Mouse (Mus musculus) midbrain, embryonic 14.5 days (tissue): Measurements from ENCODE around the gene Gm266. TPM values are rescaled to one million over a fixed set of nuclear protein-coding genes. Genes with fewer than 3 reads are reported as not detected.

Source experiments
- ATAC-seq: fragments of 200-750 bp; cut with Nextera tagmentation; 2 replicates; pipeline ENCODE4 v1.8.0; 2017; ENCODE audit warnings: moderate number of reproducible peaks, moderate library complexity; ENCODE audit not compliant: low FRiP score, low TSS enrichment
- DNase-seq: peaks from one replicate; pipeline ENCODE4 v3.0.0-alpha.2; 2015
- H3K27ac ChIP-seq: fragments of 300-500 bp; sonication (generic); replicated peaks from 2 replicates; pipeline ENCODE4 v1.5.1; 2014; ENCODE audit warnings: mild to moderate bottlenecking, low read depth, low read length, moderate library complexity
- H3K27me3 ChIP-seq: fragments of 300-500 bp; sonication (generic); 2 replicates; pipeline ENCODE4 v1.6.1; 2014; ENCODE audit warnings: low read length, control low read depth, mixed read lengths; ENCODE audit not compliant: control insufficient read depth, insufficient read depth
- H3K36me3 ChIP-seq: fragments of 300-500 bp; sonication (generic); 2 replicates; pipeline ENCODE4 v1.6.1; 2014; ENCODE audit warnings: low read length, control low read depth; ENCODE audit not compliant: control insufficient read depth, insufficient read depth
- H3K4me1 ChIP-seq: fragments of 300-500 bp; sonication (generic); 2 replicates; pipeline ENCODE4 v1.6.1; 2014; ENCODE audit warnings: mild to moderate bottlenecking, antibody characterized with exemption, low read length, control low read depth; ENCODE audit not compliant: control insufficient read depth, insufficient read depth
- H3K4me2 ChIP-seq: fragments of 300-500 bp; sonication (generic); 2 replicates; pipeline ENCODE4 v1.6.1; 2014; ENCODE audit warnings: mild to moderate bottlenecking, low read length, moderate library complexity
- H3K4me3 ChIP-seq: fragments of 300-500 bp; sonication (generic); replicated peaks from 2 replicates; pipeline ENCODE4 v1.5.1; 2014; ENCODE audit warnings: low read depth, low read length
- H3K9ac ChIP-seq: fragments of 300-500 bp; sonication (generic); replicated peaks from 2 replicates; pipeline ENCODE4 v1.6.1; 2014; ENCODE audit warnings: mild to moderate bottlenecking, low read length, moderate library complexity
- H3K9me3 ChIP-seq: fragments of 300-500 bp; sonication (generic); 2 replicates; pipeline ENCODE4 v1.6.1; 2016; ENCODE audit warnings: low read length, control low read depth, mixed read lengths; ENCODE audit not compliant: control insufficient read depth
- whole genome bisulfite sequencing: fragments of 180-500 bp; shearing (Covaris S2); extraction: QIAGEN DNeasy Blood & Tissue Kit; methylation state at CpG from one replicate; pipeline ENCODE4 v1.1.7; 2014; 5-methylcytosine and 5-hydroxymethylcytosine counted together
- polyA plus RNA-seq: library from polyadenylated mRNA; unstranded; fragments of >200 nt; fragmentation: Nextera tagmentation; extraction: Ambion mirVana; gene quantifications from 2 replicates; pipeline ENCODE4 v1.2.1, GENCODE M21; 2014

The Gm266 gene
- polyA plus RNA-seq, 1 experiment from 2014 or later, result 1.9 TPM

- 97% methylated on average over 3 of the region's 3 CpGs for WGBS
- no peaks in the 10 kb centered on the region for H3K9me3 ChIP-seq
- H3K36me3 ChIP-seq, result no peaks in the 10 kb centered on the region
These were observed 11.2 kb downstream of the Gm266 start for GRCm38 (mm10) chr12:111474384-111474783.

GRCm38 (mm10) chr12:111472886-111473285, 12.7 kb downstream of the Gm266 start:
- Histone ChIP-seq H3K36me3 (no peaks in the 10 kb centered on the region), H3K9me3 (no peaks in the 10 kb centered on the region), H3K27ac (no peak overlapping the region), H3K4me1 (0 out of 2 replicates have a peak, but pooled peaks cover 3% of the 10 kb centered on the region), H3K4me3 (no peak overlapping the region), H3K27me3 (no peaks in the 10 kb centered on the region), H3K4me2 (no peak overlapping the region), H3K9ac (no peak overlapping the region)
- DNase-seq (no peak), ATAC-seq (no peak)
- WGBS, result 55% methylated on average over 5 of the region's 5 CpGs

More at GRCm38 (mm10) chr12:111474384-111474783, 11.2 kb downstream of the Gm266 start:
- 0 out of 2 replicates have a peak, but pooled peaks cover 3% of the 10 kb centered on the region for H3K4me1 ChIP-seq
- ATAC-seq (no peak), DNase-seq (no peak)
- H3K4me2 ChIP-seq, result no peak overlapping the region
- no peak overlapping the region for H3K9ac ChIP-seq
- H3K27me3 ChIP-seq, result no peaks in the 10 kb centered on the region
- no peak overlapping the region for H3K4me3 ChIP-seq
- H3K27ac ChIP-seq, result no peak overlapping the region

GRCm38 (mm10) chr12:111471721-111472120, 13.9 kb downstream of the Gm266 start:
- WGBS, result 88% methylated on average over 3 of the region's 3 CpGs

DNA sequence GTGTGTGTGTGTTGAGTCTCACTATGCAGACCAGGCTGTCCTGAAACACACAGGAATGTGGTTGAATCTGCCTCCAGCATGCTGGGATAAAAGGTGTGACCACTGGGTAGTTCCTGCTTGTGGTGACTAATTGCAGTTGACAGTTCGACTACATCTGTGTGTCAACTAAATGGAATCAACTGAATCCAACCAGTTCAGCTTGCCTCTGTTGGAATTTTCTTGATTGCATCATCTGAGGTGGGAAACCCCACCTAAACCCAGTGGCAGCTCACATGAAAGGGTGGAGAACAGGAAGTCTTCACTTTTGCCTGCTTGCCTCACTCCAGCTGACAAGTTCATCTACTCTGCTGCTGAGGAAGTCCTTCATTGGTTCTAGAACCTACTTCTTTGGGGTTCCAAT, 14.5 kb downstream of the Gm266 start:
- Histone ChIP-seq H3K9me3 (no peaks in the 10 kb centered on the region), H3K36me3 (no peaks in the 10 kb centered on the region), H3K4me2 (no peak overlapping the region), H3K27ac (no peak overlapping the region), H3K9ac (no peak overlapping the region), H3K27me3 (no peaks in the 10 kb centered on the region), H3K4me3 (no peak overlapping the region), H3K4me1 (0 out of 2 replicates have a peak, but pooled peaks cover 3% of the 10 kb centered on the region)
- ATAC-seq, result no peak
- DNase-seq, result no peak
- WGBS, result 68% methylated on average over 1 of the region's 1 CpGs

More at GRCm38 (mm10) chr12:111471721-111472120, 13.9 kb downstream of the Gm266 start:
- Histone ChIP-seq H3K36me3 (no peaks in the 10 kb centered on the region), H3K27ac (no peak overlapping the region), H3K27me3 (no peaks in the 10 kb centered on the region), H3K4me1 (0 out of 2 replicates have a peak, but pooled peaks cover 3% of the 10 kb centered on the region), H3K9me3 (no peaks in the 10 kb centered on the region), H3K9ac (no peak overlapping the region), H3K4me3 (no peak overlapping the region), H3K4me2 (no peak overlapping the region)
- DNase-seq (no peak), ATAC-seq (no peak)

GRCm38 (mm10) chr12:111469507-111469906, 16.1 kb downstream of the Gm266 start:
- H3K36me3 ChIP-seq, result no peaks in the 10 kb centered on the region
- H3K9me3 ChIP-seq, result no peaks in the 10 kb centered on the region
- 0 out of 2 replicates have a peak, but pooled peaks cover 3% of the 10 kb centered on the region for H3K4me1 ChIP-seq
- no peak overlapping the region for H3K9ac ChIP-seq
- DNase-seq (peak; percentile 88), ATAC-seq (no peak)
- no peaks in the 10 kb centered on the region for H3K27me3 ChIP-seq
- no peak overlapping the region for H3K4me2 ChIP-seq
- no peak overlapping the region for H3K27ac ChIP-seq
- no peak overlapping the region for H3K4me3 ChIP-seq
- WGBS, result 8% methylated on average over 8 of the region's 8 CpGs

DNA sequence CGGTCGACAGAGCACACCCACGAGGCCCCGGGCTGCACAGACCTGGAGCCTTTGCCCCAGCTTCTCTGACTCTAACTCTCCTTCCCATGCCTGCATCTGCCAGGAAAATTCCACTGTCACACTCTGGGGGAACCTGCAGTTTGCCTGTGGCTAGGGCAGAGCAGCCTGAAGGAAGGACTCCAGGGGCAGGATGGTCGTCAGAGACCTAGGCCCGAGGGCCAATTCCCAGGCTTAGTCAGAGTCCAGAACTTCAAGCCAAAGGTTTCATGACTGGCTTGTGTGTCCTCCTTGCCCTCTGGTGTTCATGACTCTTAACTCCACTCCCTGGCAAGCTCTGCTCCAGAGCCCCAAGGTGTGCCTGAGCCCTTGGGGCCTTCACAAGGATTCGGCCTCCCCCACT, 17.4 kb downstream of the Gm266 start:
- Histone ChIP-seq H3K9ac (no peak overlapping the region), H3K4me2 (no peak overlapping the region), H3K9me3 (no peaks in the 10 kb centered on the region), H3K4me1 (0 out of 2 replicates have a peak, but pooled peaks cover 3% of the 10 kb centered on the region), H3K4me3 (no peak overlapping the region), H3K27me3 (no peaks in the 10 kb centered on the region), H3K36me3 (no peaks in the 10 kb centered on the region), H3K27ac (no peak overlapping the region)
- ATAC-seq (no peak), DNase-seq (no peak)
- 58% methylated on average over 7 of the region's 7 CpGs for WGBS

DNA sequence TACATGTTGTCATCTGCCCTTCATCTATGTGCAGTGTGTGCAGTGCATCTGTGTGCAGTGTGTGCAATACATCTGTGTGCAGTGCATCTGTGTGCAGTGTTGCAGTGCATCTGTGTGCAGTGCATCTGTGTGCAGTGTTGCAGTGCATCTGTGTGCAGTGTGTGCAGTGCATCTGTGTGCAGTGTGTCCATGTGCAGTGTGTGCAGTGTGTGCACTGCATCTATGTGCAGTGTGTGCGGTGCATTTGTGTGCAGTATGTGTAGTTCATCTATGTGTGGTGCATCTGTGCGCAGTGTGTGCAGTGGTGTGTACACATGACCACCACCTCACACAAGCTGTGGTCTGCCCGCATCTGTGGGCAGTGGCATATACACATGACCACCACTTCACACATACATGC, 19.3 kb downstream of the Gm266 start:
- no peak overlapping the region for H3K4me3 ChIP-seq
- WGBS, result 95% methylated on average over 3 of the region's 3 CpGs
- no peak for ATAC-seq
- DNase-seq, result no peak
- no peak overlapping the region for H3K4me2 ChIP-seq
- no peaks in the 10 kb centered on the region for H3K27me3 ChIP-seq
- H3K9ac ChIP-seq, result no peak overlapping the region
- no peaks in the 10 kb centered on the region for H3K4me1 ChIP-seq
- H3K36me3 ChIP-seq, result no peaks in the 10 kb centered on the region
- no peaks in the 10 kb centered on the region for H3K9me3 ChIP-seq
- no peak overlapping the region for H3K27ac ChIP-seq

DNA sequence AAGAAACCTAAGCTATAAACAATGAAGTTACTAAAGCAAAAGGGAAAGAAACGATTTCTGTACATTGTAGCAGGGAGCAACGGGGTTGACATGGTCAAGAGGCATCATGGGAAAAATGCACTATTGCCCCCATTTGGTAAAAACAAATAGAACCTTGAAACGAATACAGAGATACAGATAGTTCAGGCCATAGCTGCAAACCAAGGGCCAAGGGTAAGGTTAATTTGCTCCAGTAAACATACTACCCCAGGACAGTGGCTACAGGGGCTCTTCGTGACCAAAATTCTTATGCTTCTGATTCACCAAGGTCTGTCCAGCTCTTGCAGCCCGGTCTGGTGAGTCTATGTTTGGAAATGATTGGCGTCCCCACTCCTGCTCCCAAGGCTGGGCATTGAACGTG, 22.1 kb downstream of the Gm266 start:
- Histone ChIP-seq H3K4me1 (no peaks in the 10 kb centered on the region), H3K27me3 (no peaks in the 10 kb centered on the region)
- ATAC-seq, result no peak

GRCm38 (mm10) chr12:111457742-111458141, 27.9 kb downstream of the Gm266 start:
- Histone ChIP-seq H3K36me3 (no peaks in the 10 kb centered on the region), H3K4me1 (no peaks in the 10 kb centered on the region), H3K4me2 (no peak overlapping the region), H3K4me3 (no peak overlapping the region), H3K9ac (no peak overlapping the region), H3K9me3 (no peaks in the 10 kb centered on the region), H3K27me3 (no peaks in the 10 kb centered on the region), H3K27ac (no peak overlapping the region)
- WGBS, result 82% methylated on average over 1 of the region's 1 CpGs
- ATAC-seq (no peak), DNase-seq (no peak)

More for the DNA sequence above, 22.1 kb downstream of the Gm266 start:
- DNase-seq, result no peak
- Histone ChIP-seq H3K27ac (no peak overlapping the region), H3K4me3 (no peak overlapping the region), H3K9ac (no peak overlapping the region), H3K9me3 (no peaks in the 10 kb centered on the region), H3K4me2 (no peak overlapping the region), H3K36me3 (no peaks in the 10 kb centered on the region)
- WGBS, result 85% methylated on average over 7 of the region's 7 CpGs
